Mouse (Mus musculus): ENCODE data around the gene Gm1043.

- TF ChIP-seq MAFK (IDR thresholded peaks at IDR 0.05; ENCODE audit: insufficient read depth, low read depth, low read length) (no peak), ZNF384 (IDR thresholded peaks at IDR 0.05; ENCODE audit: low read depth, low read length) (no peak)
These were observed 135.4 kb downstream of the Gm1043 start for GRCm38 (mm10) chr5:37220575-37220974.
